Mouse (Mus musculus) E14TG2a.4 (cell line): ENCODE measurements at regions not wholly inside any gene's neighbourhood (a gene's known extent, or its start where the extent isn't known, plus 50 kb on each side); places are given as distances from the start of the nearest gene placed in this dataset.

Experiments used
- CTCF ChIP-seq: conservative IDR thresholded peaks from 2 replicates; pipeline ENCODE4 v1.5.1; 2014; ENCODE audit warnings: low read length
- NANOG ChIP-seq: IDR thresholded peaks from 2 replicates; pipeline ENCODE4 v1.6.1; 2014; ENCODE audit warnings: borderline replicate concordance, low read length, mixed read lengths
- POU5F1 ChIP-seq: IDR thresholded peaks from 2 replicates; pipeline ENCODE4 v1.6.1; 2014; ENCODE audit warnings: low read length, borderline replicate concordance

- TF ChIP-seq CTCF (no peak), NANOG (no peak), POU5F1 (no peak)
Observed at GRCm38 (mm10) chr2:117802686-117803085, 309.0 kb upstream of the Thbs1 start.
